Mouse (Mus musculus) leukemia stem cell, adult 10-12 weeks (primary cell): ENCODE results near the gene Zfp994. TPM values are rescaled to one million over a fixed set of nuclear protein-coding genes. Genes with fewer than 3 reads are reported as not detected.

Experiments
- polyA plus RNA-seq: library from polyadenylated mRNA; stranded (reverse); fragments of >175 nt; gene quantifications from 2 replicates; pipeline ENCODE4 v1.2.3, GENCODE M21; 2012; ENCODE audit warnings: low replicate concordance

Zfp994 gene
- polyA plus RNA-seq = 0.18 TPM in 1 of 2 replicates, not detected in the other

DNA sequence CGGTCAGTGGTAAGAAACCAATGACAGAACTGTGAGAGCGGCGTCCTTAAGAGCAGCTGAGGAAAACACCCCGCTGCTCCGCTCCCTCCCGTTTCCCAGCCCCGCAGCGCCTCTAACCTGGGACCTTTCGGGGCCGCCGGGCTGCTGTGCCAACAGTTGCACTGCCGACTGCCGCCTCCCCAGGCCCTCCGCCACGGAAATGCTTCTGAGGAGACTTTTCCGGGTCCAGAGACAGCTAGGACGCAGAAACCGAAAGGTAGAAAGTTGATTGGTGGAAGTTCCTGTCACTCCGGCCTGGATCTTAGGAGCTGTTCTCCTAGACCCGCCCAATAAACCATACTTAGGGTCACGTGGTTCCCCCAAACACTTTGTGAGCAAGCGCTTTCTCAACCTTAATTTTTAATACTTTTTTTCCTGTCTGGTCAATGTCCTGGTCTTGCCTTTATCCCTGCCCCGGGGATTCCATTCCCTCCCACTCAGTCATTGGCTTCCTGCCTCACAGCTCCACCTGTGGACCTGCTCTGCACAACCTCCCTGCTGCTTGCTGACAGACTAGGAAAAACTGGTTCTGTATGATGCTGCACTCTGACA lies at the start of gene Zfp994:
Gene Zfp994, minus strand, starts transcription at position 195 of the 591 bp plus-strand sequence.

DNA sequence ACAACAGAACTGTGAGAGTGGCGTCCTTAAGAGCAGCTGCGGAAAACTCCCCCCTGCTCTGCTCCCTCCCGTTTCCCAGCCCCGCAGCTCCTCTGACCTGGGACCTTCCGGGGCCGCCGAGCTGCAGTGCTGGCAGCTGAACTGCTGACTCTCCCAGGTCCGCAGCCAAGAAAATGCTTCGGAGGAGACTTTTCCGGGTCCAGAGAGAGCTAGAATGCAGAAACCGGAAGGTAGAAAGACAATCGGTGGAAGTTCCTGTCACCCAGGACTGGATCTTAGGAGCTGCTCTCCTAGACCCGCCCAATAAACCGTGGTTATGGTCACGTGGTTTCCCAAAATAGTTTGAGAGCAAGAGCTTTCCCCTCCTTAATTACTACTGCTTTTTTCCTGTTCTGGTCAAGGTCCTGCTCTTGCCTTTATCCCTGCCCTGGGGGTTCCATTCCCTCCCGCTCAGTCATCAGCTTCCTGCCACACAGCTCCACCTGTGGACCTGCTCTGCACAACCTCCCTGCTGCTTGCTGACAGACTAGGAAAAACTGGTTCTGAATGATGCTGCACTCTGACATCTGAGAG lies 59.6 kb downstream of the Zfp994 start, which contains the start of gene Zfp947:
Gene Zfp947, minus strand, starts transcription at position 469 of the 573 bp plus-strand sequence.

Other genes starting within 250 kb of the Zfp994 start
- gene Zfp947, start 59.4 kb downstream of the Zfp994 start, polyA plus RNA-seq = not detected in 2 replicates
- gene CT030661.1, start 89.2 kb upstream of the Zfp994 start, polyA plus RNA-seq = 0.36 TPM in 1 of 2 replicates, not detected in the other
- gene Zfp944, start 135.8 kb upstream of the Zfp994 start, polyA plus RNA-seq = 0.14 and 1.1 TPM in 2 replicates
- gene Zfp758, start 135.8 kb upstream of the Zfp994 start, polyA plus RNA-seq = 0.11 TPM in 1 of 2 replicates, not detected in the other
- gene Zfp946, start 198.6 kb upstream of the Zfp994 start, polyA plus RNA-seq = 8.8 and 15.0 TPM in 2 replicates